Mouse (Mus musculus) intestine, embryonic 16.5 days (tissue): Measurements from ENCODE around the gene Erlec1. TPM values are rescaled to one million over a fixed set of nuclear protein-coding genes. Genes with fewer than 3 reads are reported as not detected.

Experiments
- ATAC-seq: fragments of 200-750 bp; cut with Nextera tagmentation; 2 replicates; pipeline ENCODE4 v1.8.0; 2017; ENCODE audit warnings: moderate TSS enrichment, moderate library complexity
- H3K27ac ChIP-seq: fragments of 300-500 bp; sonication (generic); 2 replicates; pipeline ENCODE4 v1.5.1; 2014; ENCODE audit warnings: mild to moderate bottlenecking, low read length
- H3K27me3 ChIP-seq: fragments of 300-500 bp; sonication (generic); replicated peaks from 2 replicates; pipeline ENCODE4 v1.6.1; 2014; ENCODE audit warnings: low read length, control low read depth, mixed read lengths; ENCODE audit not compliant: control insufficient read depth, insufficient read depth
- H3K36me3 ChIP-seq: fragments of 300-500 bp; sonication (generic); 2 replicates; pipeline ENCODE4 v1.6.1; 2014; ENCODE audit warnings: low read length, control low read depth; ENCODE audit not compliant: control insufficient read depth, insufficient read depth
- H3K4me1 ChIP-seq: fragments of 300-500 bp; sonication (generic); 2 replicates; pipeline ENCODE4 v1.6.1; 2014; ENCODE audit warnings: low read length, control low read depth, mixed read lengths; ENCODE audit not compliant: control insufficient read depth, insufficient read depth
- H3K4me2 ChIP-seq: fragments of 300-500 bp; sonication (generic); 2 replicates; pipeline ENCODE4 v1.6.1; 2014; ENCODE audit warnings: low read depth, low read length, control low read depth
- H3K4me3 ChIP-seq: fragments of 300-500 bp; sonication (generic); 2 replicates; pipeline ENCODE4 v1.5.1; 2014; ENCODE audit warnings: mild to moderate bottlenecking, low read length
- H3K9ac ChIP-seq: fragments of 300-500 bp; sonication (generic); 2 replicates; pipeline ENCODE4 v1.6.1; 2014; ENCODE audit warnings: low read depth, low read length
- H3K9me3 ChIP-seq: fragments of 300-500 bp; sonication (generic); 2 replicates; pipeline ENCODE4 v1.6.1; 2016; ENCODE audit warnings: low read length, control low read depth; ENCODE audit not compliant: control insufficient read depth
- WGBS: fragments of 180-500 bp; shearing (Covaris S2); extraction: QIAGEN DNeasy Blood & Tissue Kit; methylation state at CpG from one replicate; pipeline ENCODE4 v1.1.7; 2014; 5-methylcytosine and 5-hydroxymethylcytosine counted together
- polyA plus RNA-seq: library from polyadenylated mRNA; unstranded; fragments of >200 nt; fragmentation: Nextera tagmentation; extraction: Ambion mirVana; gene quantifications from 2 replicates; pipeline ENCODE4 v1.2.1, GENCODE M21; 2015

The Erlec1 gene
- polyA plus RNA-seq: 8.2 and 9.4 TPM in 2 replicates

DNA sequence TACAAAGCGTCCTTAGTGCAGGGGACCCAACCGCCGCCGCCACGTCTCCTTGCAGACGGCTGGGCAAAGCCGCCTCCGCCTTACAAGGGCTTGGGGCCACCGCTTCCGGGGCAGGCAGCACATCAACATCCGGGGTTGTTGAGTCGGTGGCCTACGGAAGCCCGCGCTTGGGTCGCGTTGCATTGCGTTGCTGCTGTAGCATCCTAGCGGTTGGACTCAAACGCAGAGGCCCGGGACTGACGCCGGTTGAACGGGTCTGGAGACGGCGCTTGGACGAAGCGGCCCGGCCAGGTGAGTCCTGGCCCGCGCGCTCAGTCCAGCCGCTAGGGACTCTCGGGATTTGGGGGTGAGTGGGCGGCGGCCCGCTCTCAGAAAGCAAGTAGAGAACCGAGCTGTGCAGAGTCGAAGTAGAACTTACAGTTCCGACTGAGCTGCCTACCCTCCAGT lies at the start of gene Erlec1:
Erlec1 (minus strand) TSS at position 57 of the 447 bp plus-strand sequence.
- Histone ChIP-seq H3K27me3 (no peaks in the 10 kb centered on the region), H3K27ac (peak within 1 kb of the TSS; percentile 81), H3K4me3 (peak within 1 kb of the TSS; percentile 82), H3K4me2 (peak within 1 kb of the TSS; percentile 68), H3K4me1 (peaks cover 2% of the 10 kb centered on the region; the same call in 1 of the 2 replicates), H3K9ac (peak within 1 kb of the TSS; percentile 91), H3K36me3 (peaks cover 5% of the 10 kb centered on the region; the same call in 1 of the 2 replicates), H3K9me3 (no peaks in the 10 kb centered on the region)
- WGBS: under 1% methylated on average over 40 of the region's 40 CpGs
- ATAC-seq: peak; percentile 99

DNA sequence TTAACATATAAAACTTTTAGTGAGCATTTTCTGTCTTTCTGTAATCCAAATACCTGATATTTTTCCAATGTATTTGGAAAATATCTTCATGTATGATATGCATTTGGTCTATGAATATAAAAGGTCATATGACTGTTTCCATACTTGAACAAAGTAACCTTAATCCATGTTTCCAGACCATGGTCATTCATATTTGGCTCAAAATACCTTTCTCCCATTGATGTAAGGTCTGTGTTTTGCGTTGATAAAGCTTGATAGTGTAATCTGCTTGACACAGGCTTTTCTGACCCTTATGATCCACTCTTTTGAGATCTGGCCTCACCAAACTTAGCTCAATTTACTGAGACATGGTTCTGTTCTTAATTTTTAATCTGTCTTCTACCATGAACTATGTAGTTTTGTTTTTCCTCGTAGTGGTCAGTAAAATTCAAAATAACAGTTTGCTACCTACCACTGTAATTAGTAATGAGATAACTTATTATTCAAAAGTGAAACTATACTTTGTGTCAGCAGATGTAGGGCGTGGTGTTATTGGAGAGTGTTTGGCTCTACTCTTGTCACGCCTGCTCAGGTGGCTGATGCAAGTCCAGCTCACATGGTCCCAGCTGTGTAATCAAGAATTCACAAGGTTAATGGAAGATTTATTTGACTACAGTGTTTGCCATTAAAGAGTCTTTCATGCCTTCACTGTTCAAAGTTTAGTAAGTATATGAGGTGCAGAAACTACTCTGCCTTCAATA lies 47.2 kb upstream of the Erlec1 start:
- peak; percentile 93 for ATAC-seq
- H3K27me3 ChIP-seq: no peaks in the 10 kb centered on the region
- H3K4me3 ChIP-seq: no peak overlapping the region
- H3K4me1 ChIP-seq: no peaks in the 10 kb centered on the region
- no peak overlapping the region for H3K9ac ChIP-seq
- no peak overlapping the region for H3K27ac ChIP-seq
- no peaks in the 10 kb centered on the region for H3K9me3 ChIP-seq
- WGBS: 79% methylated on average over 4 of the region's 4 CpGs
- no peaks in the 10 kb centered on the region for H3K36me3 ChIP-seq
- H3K4me2 ChIP-seq: no peak overlapping the region

DNA sequence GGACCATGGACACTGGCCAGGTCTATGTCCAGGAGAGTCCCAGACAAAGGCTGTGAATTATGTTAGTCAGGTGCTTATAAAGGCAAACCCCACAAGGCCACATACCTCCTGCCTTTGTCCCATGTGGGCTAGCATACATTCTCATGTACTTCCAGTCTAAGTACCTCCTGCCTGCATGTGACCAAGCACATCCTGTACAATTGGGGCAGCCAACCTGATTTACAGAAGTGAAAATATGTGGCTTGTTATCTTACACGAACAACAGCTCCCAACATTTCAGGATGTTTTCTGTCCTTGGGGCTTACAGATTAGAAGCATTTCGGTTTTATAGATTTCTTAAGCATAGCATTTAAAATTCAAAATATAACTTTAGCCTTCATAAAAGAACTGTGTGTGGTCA lies 45.9 kb upstream of the Erlec1 start:
- H3K4me3 ChIP-seq: no peak overlapping the region
- H3K36me3 ChIP-seq: no peaks in the 10 kb centered on the region
- WGBS: 84% methylated on average over 2 of the region's 2 CpGs
- no peaks in the 10 kb centered on the region for H3K9me3 ChIP-seq
- no peak overlapping the region for H3K9ac ChIP-seq
- ATAC-seq: no peak
- no peaks in the 10 kb centered on the region for H3K27me3 ChIP-seq
- H3K4me1 ChIP-seq: no peaks in the 10 kb centered on the region
- no peak overlapping the region for H3K4me2 ChIP-seq
- no peak overlapping the region for H3K27ac ChIP-seq

DNA sequence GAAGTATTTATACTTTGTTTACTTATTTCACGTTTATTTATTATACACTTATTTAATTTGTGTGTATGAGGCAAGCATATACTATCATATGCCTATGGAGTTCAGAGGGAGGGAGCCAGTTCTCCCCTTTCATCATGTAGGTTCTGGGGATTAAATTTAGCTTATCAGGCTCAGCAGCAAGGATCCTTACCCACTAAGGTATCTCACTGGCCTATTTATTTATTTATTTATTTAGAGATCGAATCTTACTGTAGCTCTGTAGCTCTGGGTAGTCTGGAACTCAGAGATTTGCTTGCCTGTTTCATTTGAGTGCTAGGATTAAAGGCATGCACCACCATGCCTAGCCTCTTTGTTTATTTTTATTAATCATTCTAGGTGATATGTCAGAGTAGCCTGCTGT lies 44.6 kb upstream of the Erlec1 start:
- H3K27ac ChIP-seq: no peak overlapping the region
- no peaks in the 10 kb centered on the region for H3K36me3 ChIP-seq
- ATAC-seq: no peak
- H3K9ac ChIP-seq: no peak overlapping the region
- no peak overlapping the region for H3K4me3 ChIP-seq
- no peaks in the 10 kb centered on the region for H3K9me3 ChIP-seq
- H3K4me2 ChIP-seq: no peak overlapping the region
- H3K27me3 ChIP-seq: no peaks in the 10 kb centered on the region
- H3K4me1 ChIP-seq: no peaks in the 10 kb centered on the region
- WGBS: 77% methylated on average over 2 of the region's 2 CpGs

DNA sequence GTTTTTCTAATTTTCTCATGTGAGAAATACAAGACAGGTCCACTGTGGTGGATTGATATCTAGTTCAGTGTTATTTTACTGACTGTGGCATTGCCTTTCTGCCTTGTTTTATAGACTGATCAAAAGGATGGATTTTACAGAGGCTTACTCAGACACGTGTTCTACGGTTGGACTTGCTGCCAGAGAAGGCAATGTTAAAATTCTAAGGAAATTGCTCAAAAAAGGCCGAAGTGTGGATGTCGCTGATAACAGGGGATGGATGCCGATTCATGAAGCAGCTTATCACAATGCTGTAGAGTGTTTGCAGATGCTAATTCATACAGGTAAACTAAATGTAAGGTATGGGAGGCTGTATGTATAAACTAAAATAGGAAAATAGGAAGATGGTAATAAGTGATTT lies 44.1 kb upstream of the Erlec1 start:
- no peaks in the 10 kb centered on the region for H3K27me3 ChIP-seq
- no peak overlapping the region for H3K9ac ChIP-seq
- H3K9me3 ChIP-seq: no peaks in the 10 kb centered on the region
- H3K36me3 ChIP-seq: no peaks in the 10 kb centered on the region
- no peaks in the 10 kb centered on the region for H3K4me1 ChIP-seq
- H3K4me3 ChIP-seq: no peak overlapping the region
- H3K4me2 ChIP-seq: no peak overlapping the region
- WGBS: 89% methylated on average over 5 of the region's 5 CpGs
- ATAC-seq: no peak
- no peak overlapping the region for H3K27ac ChIP-seq

DNA sequence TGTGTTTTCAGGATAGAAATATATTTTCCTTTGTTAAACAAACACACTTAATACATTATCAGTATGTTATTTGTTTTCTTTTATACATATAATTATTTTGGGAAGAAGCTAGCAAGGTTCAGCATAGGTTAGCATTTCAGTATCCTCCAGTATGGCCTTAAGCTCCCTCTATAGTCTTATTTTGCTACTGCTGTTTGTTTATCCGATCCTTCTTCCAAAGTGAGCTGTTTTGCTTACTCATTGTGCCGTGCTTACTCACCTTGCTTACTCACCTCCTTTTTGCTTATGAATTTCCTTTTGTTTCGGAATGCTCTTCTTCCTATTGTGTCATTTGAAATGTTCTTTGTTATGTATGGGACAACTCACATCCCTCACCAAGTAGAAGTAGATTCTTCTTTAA lies 42.5 kb upstream of the Erlec1 start:
- Histone ChIP-seq H3K27ac (no peak overlapping the region), H3K9ac (no peak overlapping the region), H3K27me3 (no peaks in the 10 kb centered on the region), H3K9me3 (no peaks in the 10 kb centered on the region), H3K36me3 (no peaks in the 10 kb centered on the region), H3K4me3 (no peak overlapping the region), H3K4me2 (no peak overlapping the region), H3K4me1 (no peaks in the 10 kb centered on the region)
- WGBS: 85% methylated on average over 3 of the region's 3 CpGs
- no peak for ATAC-seq

DNA sequence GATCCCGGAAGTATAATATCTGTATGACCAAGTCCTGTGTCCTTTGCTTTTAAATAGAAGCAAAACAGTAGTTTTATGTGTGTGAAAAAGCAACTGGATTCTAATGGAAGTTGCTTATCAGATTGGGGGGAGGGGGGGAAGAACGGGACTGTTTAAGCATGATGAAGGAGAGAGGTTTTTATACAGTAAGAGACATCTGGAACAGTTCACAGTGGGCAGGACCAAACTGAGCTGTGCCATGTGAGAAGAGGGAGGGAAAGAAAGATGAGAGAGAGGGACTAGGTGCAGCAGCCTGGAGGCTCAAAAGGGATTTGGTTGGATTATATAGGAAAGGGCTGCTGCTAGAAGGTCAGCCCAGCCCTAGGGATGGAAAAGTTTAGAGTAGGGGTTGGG lies 32.5 kb upstream of the Erlec1 start:
- Histone ChIP-seq H3K27ac (peak overlapping the region; percentile 80), H3K4me3 (peak overlapping the region; percentile 68), H3K9me3 (no peaks in the 10 kb centered on the region), H3K36me3 (no peaks in the 10 kb centered on the region), H3K4me2 (peak overlapping the region; percentile 72), H3K9ac (peak overlapping the region; percentile 85), H3K27me3 (no peaks in the 10 kb centered on the region), H3K4me1 (no peaks in the 10 kb centered on the region; the same call in 1 of the 2 replicates)
- peak; percentile 83 for ATAC-seq
- 2% methylated on average over 2 of the region's 2 CpGs for WGBS

DNA sequence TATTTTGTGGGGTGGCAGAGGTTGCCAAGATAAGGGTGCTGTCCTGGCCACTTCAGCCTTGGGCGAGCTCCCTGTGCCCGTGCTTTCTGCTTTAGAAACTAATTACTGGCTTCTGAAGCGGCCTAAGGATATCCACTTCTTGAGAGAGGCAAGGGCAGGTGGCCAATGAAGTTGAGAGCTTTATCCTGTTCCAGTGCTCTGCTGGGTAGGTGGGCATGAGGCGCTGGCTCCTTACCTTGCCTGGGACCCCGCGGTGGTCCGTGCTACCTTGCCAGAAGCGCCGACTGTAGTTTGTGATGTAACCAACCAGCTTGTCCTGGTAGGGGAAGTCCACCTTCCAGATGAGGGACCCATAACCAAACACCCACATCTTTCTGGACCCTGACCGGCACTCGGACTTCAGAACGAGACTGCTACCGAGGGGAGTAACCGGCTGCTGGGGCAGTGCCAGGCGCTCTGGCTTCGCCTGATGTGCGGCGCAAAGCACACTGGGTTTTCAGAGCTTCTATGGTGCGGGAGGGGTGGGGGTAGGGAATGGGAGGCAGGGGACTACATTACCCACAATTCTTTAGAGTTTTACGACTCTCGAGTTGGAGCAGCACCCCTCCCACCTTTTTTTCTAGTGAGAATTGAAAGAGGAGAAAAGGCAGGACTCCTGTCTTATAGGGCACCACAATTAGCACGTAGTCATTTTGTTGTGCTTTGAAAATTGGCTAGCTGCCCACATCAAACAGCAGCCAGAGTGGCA lies 31.9 kb upstream of the Erlec1 start, which contains the start of gene Chac2:
Chac2 (minus strand) TSS at position 474 of the 748 bp plus-strand sequence.
- ATAC-seq: peak; percentile 99
- Histone ChIP-seq H3K4me2 (peak within 1 kb of the TSS; percentile 72), H3K4me1 (no peaks in the 10 kb centered on the region; the same call in 1 of the 2 replicates), H3K27ac (peak within 1 kb of the TSS; percentile 80), H3K36me3 (no peaks in the 10 kb centered on the region), H3K4me3 (peak within 1 kb of the TSS; percentile 68), H3K27me3 (no peaks in the 10 kb centered on the region), H3K9me3 (no peaks in the 10 kb centered on the region), H3K9ac (peak within 1 kb of the TSS; percentile 85)
- under 1% methylated on average over 22 of the region's 22 CpGs for WGBS

DNA sequence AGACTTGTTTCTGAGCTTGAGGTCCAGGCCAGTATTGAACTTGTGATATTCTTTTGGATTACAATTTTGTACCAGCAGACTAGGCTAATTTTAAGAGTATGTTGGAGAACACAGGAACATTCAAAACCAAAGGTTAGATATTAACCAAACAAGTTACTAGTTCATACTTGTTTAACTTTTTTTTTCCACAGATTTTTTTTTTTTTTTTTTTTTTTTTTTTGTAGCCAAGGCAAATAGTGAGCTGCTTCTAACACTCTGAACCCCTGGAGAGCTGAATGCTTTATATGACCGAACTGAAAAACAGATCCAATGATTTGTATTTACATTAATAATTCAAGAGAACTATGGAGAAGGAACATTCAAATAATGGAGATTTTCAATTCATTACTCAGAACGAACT lies 31.1 kb upstream of the Erlec1 start:
- no peak overlapping the region for H3K9ac ChIP-seq
- no peak overlapping the region for H3K4me3 ChIP-seq
- no peaks in the 10 kb centered on the region; the same call in 1 of the 2 replicates for H3K4me1 ChIP-seq
- no peaks in the 10 kb centered on the region for H3K27me3 ChIP-seq
- no peak for ATAC-seq
- no peaks in the 10 kb centered on the region for H3K9me3 ChIP-seq
- no peaks in the 10 kb centered on the region for H3K36me3 ChIP-seq
- 45% methylated on average over 2 of the region's 2 CpGs for WGBS
- H3K4me2 ChIP-seq: no peak overlapping the region
- no peak overlapping the region for H3K27ac ChIP-seq
